Mouse (Mus musculus) erythroblast, embryonic 14.5 days (primary cell): ENCODE measurements around the gene Art3.

Experiments used
- GATA1 ChIP-seq: IDR thresholded peaks from 2 replicates; pipeline ENCODE4 v1.6.1; 2012; ENCODE audit warnings: low read length, inconsistent platforms, mixed read lengths
- TAL1 ChIP-seq: IDR thresholded peaks from 3 replicates; pipeline ENCODE4 v1.6.1; 2012; ENCODE audit warnings: low read length, inconsistent platforms, mixed read lengths

- TF ChIP-seq GATA1 (no peak), TAL1 (no peak)
These were observed 80.0 kb downstream of the Art3 start for GRCm38 (mm10) chr5:92411461-92412140.
